Mouse (Mus musculus): ENCODE measurements around the gene Olfr912.

Gene Olfr912

GRCm38 (mm10) chr9:38579878-38580277, at the start of gene Olfr912:
TSS of gene Olfr912 (plus strand) at chr9:38580178.
- DNase-seq = no peak

GRCm38 (mm10) chr9:38537549-38537948, 42.4 kb upstream of the Olfr912 start, which contains the start of gene Olfr910:
TSS of gene Olfr910 (plus strand) at chr9:38537849.
- DNase-seq = no peak

GRCm38 (mm10) chr9:38591056-38591455, 11.1 kb downstream of the Olfr912 start:
- no peak for DNase-seq

- no peak for DNase-seq
Measured at GRCm38 (mm10) chr9:38592459-38592858, 12.5 kb downstream of the Olfr912 start, which contains the start of gene Olfr913. TSS of gene Olfr913 (plus strand) at chr9:38592759.

- DNase-seq = no peak
Measured at GRCm38 (mm10) chr9:38604802-38605201, 24.8 kb downstream of the Olfr912 start, which contains the start of gene Olfr914. TSS of gene Olfr914 (plus strand) at chr9:38605102.

GRCm38 (mm10) chr9:38632406-38632805, 52.4 kb downstream of the Olfr912 start:
- DNase-seq = no peak

All from B cell, adult 2 months (primary cell).